Mouse (Mus musculus) cortical plate, adult 2 months (tissue): ENCODE measurements around the gene Erg.

Experiments
- CTCF ChIP-seq: fragments of 200-500 bp; IDR thresholded peaks from 2 replicates; pipeline ENCODE4 v1.5.1; 2011; ENCODE audit warnings: mild to moderate bottlenecking, control low read depth, low read length; ENCODE audit not compliant: insufficient read depth; ENCODE audit errors: extremely low read depth
- POLR2A ChIP-seq: fragments of 200-500 bp; IDR thresholded peaks from 2 replicates; pipeline ENCODE4 v1.6.1; 2011; ENCODE audit warnings: mild to moderate bottlenecking, low read length, control low read depth; ENCODE audit not compliant: insufficient read depth; ENCODE audit errors: extremely low read depth

DNA sequence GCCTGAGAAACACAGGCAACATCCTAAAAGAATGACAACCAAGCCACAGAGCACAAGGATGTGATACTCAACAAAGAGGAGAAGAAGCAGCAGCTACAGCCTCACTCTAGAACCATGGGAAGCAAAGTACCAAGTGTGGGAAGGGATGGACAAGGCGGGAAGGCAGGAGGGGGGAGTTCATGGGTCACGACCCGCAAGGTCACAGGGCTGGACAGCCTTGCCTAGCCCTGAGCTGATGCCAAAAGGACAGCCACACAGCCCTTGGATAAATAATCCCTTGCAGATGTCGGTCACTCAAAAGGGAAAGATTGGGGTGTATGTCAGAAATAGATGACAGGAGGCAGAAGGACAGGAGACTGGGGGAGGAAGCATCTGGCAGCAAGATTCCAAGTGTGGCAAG lies 211.7 kb downstream of the Erg start:
- TF ChIP-seq CTCF (no peak), POLR2A (no peak)
